Mouse (Mus musculus): ENCODE measurements around the gene Agap1.

Gene Agap1

GRCm38 (mm10) chr1:89781861-89782260, 327.3 kb downstream of the Agap1 start:
- Histone ChIP-seq H3K27me3 (ENCODE audit: control insufficient read depth, insufficient read depth, low read length, poor library complexity, severe bottlenecking) (no peaks in the 10 kb centered on the region), H3K36me3 (ENCODE audit: control insufficient read depth, insufficient read depth, low read length, poor library complexity, severe bottlenecking) (no peaks in the 10 kb centered on the region)
- DNase-seq (ENCODE audit: low read depth, low spot score) = no peak

DNA sequence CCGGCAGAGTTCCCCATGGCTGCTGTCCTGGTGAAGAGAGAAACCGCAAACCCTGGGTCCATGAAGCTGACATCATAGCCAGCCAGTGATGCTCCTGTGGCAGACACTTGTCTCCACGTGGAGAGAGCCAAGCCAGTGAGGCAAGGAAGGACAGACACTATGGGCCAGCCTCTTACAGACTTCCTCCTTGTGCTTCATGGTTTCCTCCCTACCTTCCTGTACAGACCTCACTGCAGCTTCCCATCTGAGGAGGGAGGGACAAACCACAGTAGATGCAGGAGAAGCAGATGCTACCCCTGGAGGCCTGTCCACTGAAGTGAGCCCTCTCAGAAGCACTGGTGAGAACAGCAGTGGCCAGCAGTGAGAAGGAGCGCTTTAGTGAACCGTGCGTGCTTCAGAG, 332.2 kb downstream of the Agap1 start:
- Histone ChIP-seq H3K27me3 (ENCODE audit: control insufficient read depth, insufficient read depth, low read length, poor library complexity, severe bottlenecking) (no peaks in the 10 kb centered on the region), H3K36me3 (ENCODE audit: control insufficient read depth, insufficient read depth, low read length, poor library complexity, severe bottlenecking) (no peaks in the 10 kb centered on the region)
- no peak for DNase-seq (ENCODE audit: low read depth, low spot score)

- H3K36me3 ChIP-seq (ENCODE audit: control insufficient read depth, insufficient read depth, low read length, poor library complexity, severe bottlenecking) = no peaks in the 10 kb centered on the region
- DNase-seq (ENCODE audit: low read depth, low spot score) = no peak
- H3K27me3 ChIP-seq (ENCODE audit: control insufficient read depth, insufficient read depth, low read length, poor library complexity, severe bottlenecking) = no peaks in the 10 kb centered on the region
These were observed 344.1 kb downstream of the Agap1 start for GRCm38 (mm10) chr1:89798724-89799123.

GRCm38 (mm10) chr1:89801506-89801905, 346.9 kb downstream of the Agap1 start:
- DNase-seq (ENCODE audit: low read depth, low spot score) = no peak
- H3K27me3 ChIP-seq (ENCODE audit: control insufficient read depth, insufficient read depth, low read length, poor library complexity, severe bottlenecking) = no peaks in the 10 kb centered on the region
- no peaks in the 10 kb centered on the region for H3K36me3 ChIP-seq (ENCODE audit: control insufficient read depth, insufficient read depth, low read length, poor library complexity, severe bottlenecking)

DNA sequence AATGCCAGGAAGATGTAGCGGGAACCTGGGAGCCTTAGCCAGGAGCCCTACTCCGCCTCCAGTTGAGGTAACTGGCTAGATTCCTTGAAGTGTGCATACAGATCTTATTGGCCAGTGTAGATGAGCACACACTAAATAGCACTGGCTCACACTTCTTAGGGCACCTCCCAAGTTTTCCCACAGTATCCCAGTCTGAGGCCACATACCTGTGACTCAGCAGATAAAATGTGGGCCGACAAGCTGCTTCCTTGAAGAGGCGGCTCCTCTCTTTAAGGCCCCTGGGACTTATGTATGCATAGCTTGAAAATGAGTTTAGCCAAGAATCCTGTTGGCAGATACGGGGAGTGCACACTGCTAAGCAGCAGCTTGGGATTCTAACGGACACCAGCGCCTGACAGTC, 350.4 kb downstream of the Agap1 start:
- no peak for DNase-seq (ENCODE audit: low read depth, low spot score)
- no peaks in the 10 kb centered on the region for H3K36me3 ChIP-seq (ENCODE audit: control insufficient read depth, insufficient read depth, low read length, poor library complexity, severe bottlenecking)
- H3K27me3 ChIP-seq (ENCODE audit: control insufficient read depth, insufficient read depth, low read length, poor library complexity, severe bottlenecking) = no peaks in the 10 kb centered on the region

GRCm38 (mm10) chr1:89812816-89813215, 358.2 kb downstream of the Agap1 start:
- DNase-seq (ENCODE audit: low read depth, low spot score) = no peak
- H3K27me3 ChIP-seq (ENCODE audit: control insufficient read depth, insufficient read depth, low read length, poor library complexity, severe bottlenecking) = no peaks in the 10 kb centered on the region
- H3K36me3 ChIP-seq (ENCODE audit: control insufficient read depth, insufficient read depth, low read length, poor library complexity, severe bottlenecking) = no peaks in the 10 kb centered on the region

DNA sequence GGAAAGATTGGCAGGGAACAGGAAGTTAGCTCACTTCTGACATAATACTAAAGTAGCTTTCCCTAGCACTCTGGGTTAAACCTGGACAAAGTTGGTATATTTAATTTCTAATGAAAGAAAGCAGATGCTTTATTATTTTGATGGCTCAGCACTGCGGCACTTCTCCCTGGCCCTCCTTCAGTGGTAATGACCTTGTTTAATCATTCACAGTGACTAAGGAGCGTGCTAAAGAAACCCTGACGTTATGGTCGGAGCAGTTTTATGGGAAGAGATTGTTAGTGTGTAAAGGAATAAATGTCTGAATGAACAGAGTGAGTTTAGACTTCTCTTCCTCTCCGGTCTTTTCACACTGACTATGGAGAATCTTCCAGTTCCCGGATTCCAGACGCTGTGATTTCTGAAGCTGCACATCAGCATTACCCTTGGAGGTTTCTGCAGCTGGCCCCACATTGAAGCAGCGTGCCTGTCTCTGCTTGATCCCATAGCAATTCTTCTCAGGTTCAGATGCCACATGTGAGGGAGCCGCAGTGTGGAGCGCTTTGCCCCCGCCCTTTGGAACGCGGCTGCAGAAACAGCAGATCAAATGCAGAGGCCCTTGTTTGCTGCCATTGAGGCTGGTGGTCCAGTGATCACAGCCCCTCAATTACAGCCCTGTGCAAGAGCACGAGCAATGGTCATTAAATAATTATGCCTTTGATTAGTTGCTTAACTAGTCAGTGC, 362.0 kb downstream of the Agap1 start:
- no peaks in the 10 kb centered on the region for H3K27me3 ChIP-seq (ENCODE audit: control insufficient read depth, insufficient read depth, low read length, poor library complexity, severe bottlenecking)
- no peak for DNase-seq (ENCODE audit: low read depth, low spot score)
- H3K36me3 ChIP-seq (ENCODE audit: control insufficient read depth, insufficient read depth, low read length, poor library complexity, severe bottlenecking) = no peaks in the 10 kb centered on the region

DNA sequence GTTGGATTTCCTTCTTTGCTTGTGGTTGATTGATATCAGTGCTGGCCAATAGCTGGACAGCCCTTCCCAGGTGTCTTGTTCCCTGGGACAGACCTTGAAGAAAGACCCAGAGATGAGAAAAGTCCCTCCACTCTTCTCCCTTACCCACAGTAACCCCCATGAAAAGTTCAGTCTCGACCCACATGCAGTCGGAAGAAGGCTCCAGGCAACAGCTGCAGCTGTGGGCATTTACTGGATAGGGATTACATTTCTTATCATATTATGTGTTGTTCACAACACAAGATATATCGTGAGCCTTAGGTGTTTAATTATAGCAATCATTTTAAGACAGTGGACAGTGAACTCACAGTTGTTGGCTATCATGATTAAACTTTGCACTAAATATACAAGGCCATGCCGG, 367.2 kb downstream of the Agap1 start:
- no peak for DNase-seq (ENCODE audit: low read depth, low spot score)
- no peaks in the 10 kb centered on the region for H3K36me3 ChIP-seq (ENCODE audit: control insufficient read depth, insufficient read depth, low read length, poor library complexity, severe bottlenecking)
- no peaks in the 10 kb centered on the region for H3K27me3 ChIP-seq (ENCODE audit: control insufficient read depth, insufficient read depth, low read length, poor library complexity, severe bottlenecking)

DNA sequence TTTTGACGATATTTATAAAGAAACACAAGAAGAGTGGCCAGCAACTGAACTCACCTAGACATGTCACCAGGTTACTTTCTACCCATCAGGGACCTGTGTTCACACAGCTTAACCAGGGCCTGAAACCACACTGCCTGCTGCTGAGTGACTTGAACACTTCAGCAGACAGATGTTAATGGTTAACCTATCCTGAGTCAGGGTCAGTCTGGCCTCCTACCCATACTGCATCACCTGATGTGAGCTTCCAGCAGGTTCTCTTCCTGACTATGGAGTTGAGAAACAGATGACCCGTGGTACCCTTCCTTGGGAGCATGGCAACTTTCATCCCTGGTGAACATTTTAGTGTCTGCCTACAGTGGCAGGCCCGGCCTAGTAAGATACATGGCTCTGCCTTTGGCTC, 367.8 kb downstream of the Agap1 start:
- no peaks in the 10 kb centered on the region for H3K36me3 ChIP-seq (ENCODE audit: control insufficient read depth, insufficient read depth, low read length, poor library complexity, severe bottlenecking)
- DNase-seq (ENCODE audit: low read depth, low spot score) = no peak
- no peaks in the 10 kb centered on the region for H3K27me3 ChIP-seq (ENCODE audit: control insufficient read depth, insufficient read depth, low read length, poor library complexity, severe bottlenecking)

GRCm38 (mm10) chr1:89823036-89823435, 368.4 kb downstream of the Agap1 start:
- DNase-seq (ENCODE audit: low read depth, low spot score) = no peak
- Histone ChIP-seq H3K27me3 (ENCODE audit: control insufficient read depth, insufficient read depth, low read length, poor library complexity, severe bottlenecking) (no peaks in the 10 kb centered on the region), H3K36me3 (ENCODE audit: control insufficient read depth, insufficient read depth, low read length, poor library complexity, severe bottlenecking) (no peaks in the 10 kb centered on the region)

DNA sequence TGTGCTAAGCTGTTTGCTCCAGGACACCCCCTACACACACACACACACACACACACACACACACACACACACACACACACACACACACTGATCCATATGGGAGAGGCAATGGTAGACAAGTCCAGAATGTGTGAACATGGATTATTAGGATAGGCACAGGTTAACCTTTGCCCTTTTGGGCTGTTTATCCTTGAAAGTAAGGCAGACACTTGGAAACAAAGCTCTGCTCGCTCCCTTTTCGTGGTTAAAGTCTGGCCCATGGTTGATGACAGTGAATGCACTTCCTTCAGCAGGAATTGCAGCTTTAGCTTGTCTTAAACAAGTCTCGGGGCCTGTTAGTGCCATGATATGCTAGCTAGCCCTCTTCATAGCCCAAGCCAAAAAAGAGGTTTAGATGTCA, 372.4 kb downstream of the Agap1 start:
- Histone ChIP-seq H3K27me3 (ENCODE audit: control insufficient read depth, insufficient read depth, low read length, poor library complexity, severe bottlenecking) (no peaks in the 10 kb centered on the region), H3K36me3 (ENCODE audit: control insufficient read depth, insufficient read depth, low read length, poor library complexity, severe bottlenecking) (no peaks in the 10 kb centered on the region)
- DNase-seq (ENCODE audit: low read depth, low spot score) = no peak

GRCm38 (mm10) chr1:89831095-89831494, 376.5 kb downstream of the Agap1 start:
- no peaks in the 10 kb centered on the region for H3K27me3 ChIP-seq (ENCODE audit: control insufficient read depth, insufficient read depth, low read length, poor library complexity, severe bottlenecking)
- no peak for DNase-seq (ENCODE audit: low read depth, low spot score)
- H3K36me3 ChIP-seq (ENCODE audit: control insufficient read depth, insufficient read depth, low read length, poor library complexity, severe bottlenecking) = no peaks in the 10 kb centered on the region

DNA sequence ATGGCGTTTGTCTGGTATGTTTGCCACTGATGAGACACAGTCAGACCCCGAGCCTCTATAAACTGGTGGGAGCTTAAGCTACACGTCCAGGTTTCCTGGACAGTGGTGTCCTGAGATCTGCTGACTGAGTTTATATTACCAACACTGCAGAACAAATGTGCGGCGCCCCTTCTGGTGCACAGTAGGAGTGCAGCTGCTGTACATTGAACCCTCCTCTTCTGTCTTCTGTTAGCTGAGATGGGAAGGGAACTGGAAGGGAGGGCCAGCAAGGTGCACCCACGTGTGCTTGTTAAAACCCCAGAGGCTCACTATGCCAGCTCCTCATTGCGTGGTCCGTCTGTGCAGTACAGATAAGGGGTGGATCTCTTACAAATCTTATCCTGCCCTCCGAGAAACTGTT, 389.5 kb downstream of the Agap1 start:
- H3K27me3 ChIP-seq (ENCODE audit: control insufficient read depth, insufficient read depth, low read length, poor library complexity, severe bottlenecking) = no peaks in the 10 kb centered on the region
- no peak for DNase-seq (ENCODE audit: low read depth, low spot score)

GRCm38 (mm10) chr1:89845487-89845886, 390.9 kb downstream of the Agap1 start:
- no peak for DNase-seq (ENCODE audit: low read depth, low spot score)
- no peaks in the 10 kb centered on the region for H3K36me3 ChIP-seq (ENCODE audit: control insufficient read depth, insufficient read depth, low read length, poor library complexity, severe bottlenecking)
- no peaks in the 10 kb centered on the region for H3K27me3 ChIP-seq (ENCODE audit: control insufficient read depth, insufficient read depth, low read length, poor library complexity, severe bottlenecking)

More for the DNA sequence above, 389.5 kb downstream of the Agap1 start:
- no peaks in the 10 kb centered on the region for H3K36me3 ChIP-seq (ENCODE audit: control insufficient read depth, insufficient read depth, low read length, poor library complexity, severe bottlenecking)

DNA sequence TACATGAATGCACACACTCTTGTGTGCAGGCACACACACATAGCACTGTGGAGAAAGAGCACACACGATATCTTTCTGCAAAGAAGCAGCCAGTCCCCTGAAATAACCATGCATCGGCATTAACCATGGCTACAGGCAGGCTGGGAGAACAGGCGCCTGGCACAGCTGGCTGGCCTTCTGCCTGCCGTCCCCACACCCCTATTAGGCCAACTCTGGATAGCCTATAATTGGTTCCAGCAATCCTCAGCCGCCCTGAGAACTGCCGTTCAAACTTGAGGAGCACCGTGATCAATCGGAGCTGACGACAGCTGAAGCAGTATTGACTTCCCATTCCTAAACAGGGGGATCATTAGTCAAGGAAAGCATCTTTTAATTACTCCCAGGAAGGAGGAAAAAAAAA, 391.5 kb downstream of the Agap1 start:
- DNase-seq (ENCODE audit: low read depth, low spot score) = no peak
- H3K36me3 ChIP-seq (ENCODE audit: control insufficient read depth, insufficient read depth, low read length, poor library complexity, severe bottlenecking) = no peaks in the 10 kb centered on the region
- H3K27me3 ChIP-seq (ENCODE audit: control insufficient read depth, insufficient read depth, low read length, poor library complexity, severe bottlenecking) = no peaks in the 10 kb centered on the region
